Mouse (Mus musculus) testis, adult 2 months (tissue): ENCODE measurements at regions not wholly inside any gene's neighbourhood (a gene's known extent, or its start where the extent isn't known, plus 50 kb on each side); places are given as distances from the start of the nearest gene placed in this dataset.

Experiments
- CTCF ChIP-seq: fragments of 200-500 bp; IDR thresholded peaks from 2 replicates; pipeline ENCODE4 v1.5.1; 2012; ENCODE audit warnings: low read depth, mild to moderate bottlenecking, inconsistent platforms, low read length, moderate library complexity; ENCODE audit not compliant: control insufficient read depth, insufficient read depth, insufficient replicate concordance
- POLR2A ChIP-seq: fragments of 200-500 bp; IDR thresholded peaks from 2 replicates; pipeline ENCODE4 v1.6.1; 2012; ENCODE audit warnings: low read depth, mild to moderate bottlenecking, inconsistent platforms, low read length, moderate library complexity; ENCODE audit not compliant: control insufficient read depth

GRCm38 (mm10) chr8:56230645-56231330, 63.6 kb upstream of the Hpgd start:
- no peak for TF ChIP-seq CTCF
- no peak for TF ChIP-seq POLR2A
